Mouse (Mus musculus): ENCODE measurements at regions not wholly inside any gene's neighbourhood (a gene's known extent, or its start where the extent isn't known, plus 50 kb on each side); places are given as distances from the start of the nearest gene placed in this dataset.
A peak's percentile ranks its signal among the peaks of the same experiment; 100 is the strongest.

DNA sequence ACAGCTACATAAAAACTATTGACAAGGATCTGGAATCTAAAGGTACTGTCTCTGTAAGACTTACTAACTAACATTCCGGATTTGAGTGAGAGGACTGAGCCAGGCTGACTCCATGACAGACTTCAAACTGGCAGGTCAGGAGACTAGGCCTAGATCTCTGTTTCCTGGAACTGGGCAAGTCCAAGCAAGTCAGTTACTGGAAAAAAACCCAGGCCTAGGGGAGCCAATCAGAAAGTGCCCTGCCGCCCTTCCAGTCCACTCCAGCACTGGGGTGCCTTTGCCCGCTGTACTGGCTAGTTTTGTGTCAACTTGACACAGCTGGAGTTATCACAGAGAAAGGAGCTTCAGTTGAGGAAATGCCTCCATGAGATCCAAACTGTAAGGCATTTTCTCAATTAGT, 219.6 kb upstream of the 4921530L21Rik start:
- DNase-seq (ENCODE audit: low spot score, missing footprints) (no peak), ATAC-seq (ENCODE audit: low FRiP score) (no peak)
- Histone ChIP-seq H3K4me2 (no peak overlapping the region), H3K4me3 (ENCODE audit: low read depth, low read length) (no peak overlapping the region), H3K9ac (ENCODE audit: low read length) (no peak overlapping the region), H3K27ac (ENCODE audit: low read depth, low read length) (no peak overlapping the region), H3K27me3 (ENCODE audit: control insufficient read depth, insufficient read depth, low read length) (no peaks in the 10 kb centered on the region), H3K36me3 (ENCODE audit: control insufficient read depth, insufficient read depth, low read length) (no peaks in the 10 kb centered on the region), H3K4me1 (ENCODE audit: control insufficient read depth, insufficient read depth, low read length) (no peaks in the 10 kb centered on the region), H3K9me3 (ENCODE audit: control insufficient read depth, low read length) (no peaks in the 10 kb centered on the region)
- WGBS = 92% methylated on average over 3 of the region's 3 CpGs

DNA sequence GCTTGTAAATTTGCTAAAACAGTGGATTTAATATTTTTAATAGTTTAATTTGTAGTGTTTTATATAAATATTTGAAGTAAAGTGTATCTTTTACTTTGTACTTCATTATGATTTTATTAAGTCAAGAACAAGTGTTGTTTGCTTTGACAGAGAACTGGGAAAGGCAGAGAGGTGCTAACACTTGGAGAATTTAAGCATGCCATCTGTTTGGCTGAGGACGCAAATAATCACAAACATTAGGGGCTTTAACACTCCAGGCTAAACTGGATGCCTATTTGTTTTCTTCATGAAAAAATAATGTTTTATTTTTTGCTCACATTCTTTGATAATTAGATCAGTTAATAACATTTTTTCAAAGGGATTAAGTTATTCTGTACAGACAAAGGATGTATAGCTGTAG, 193.6 kb upstream of the 4921530L21Rik start:
- Histone ChIP-seq H3K4me2 (no peak overlapping the region), H3K36me3 (ENCODE audit: control insufficient read depth, insufficient read depth, low read length) (no peaks in the 10 kb centered on the region), H3K9me3 (ENCODE audit: control insufficient read depth, low read length) (no peaks in the 10 kb centered on the region), H3K9ac (ENCODE audit: low read length) (no peak overlapping the region), H3K27ac (ENCODE audit: low read depth, low read length) (no peak overlapping the region), H3K4me3 (ENCODE audit: low read depth, low read length) (no peak overlapping the region), H3K27me3 (ENCODE audit: control insufficient read depth, insufficient read depth, low read length) (no peaks in the 10 kb centered on the region), H3K4me1 (ENCODE audit: control insufficient read depth, insufficient read depth, low read length) (no peaks in the 10 kb centered on the region)
- ATAC-seq (ENCODE audit: low FRiP score) (no peak), DNase-seq (ENCODE audit: low spot score, missing footprints) (no peak)
- WGBS = 87% methylated on average over 1 of the region's 1 CpGs

DNA sequence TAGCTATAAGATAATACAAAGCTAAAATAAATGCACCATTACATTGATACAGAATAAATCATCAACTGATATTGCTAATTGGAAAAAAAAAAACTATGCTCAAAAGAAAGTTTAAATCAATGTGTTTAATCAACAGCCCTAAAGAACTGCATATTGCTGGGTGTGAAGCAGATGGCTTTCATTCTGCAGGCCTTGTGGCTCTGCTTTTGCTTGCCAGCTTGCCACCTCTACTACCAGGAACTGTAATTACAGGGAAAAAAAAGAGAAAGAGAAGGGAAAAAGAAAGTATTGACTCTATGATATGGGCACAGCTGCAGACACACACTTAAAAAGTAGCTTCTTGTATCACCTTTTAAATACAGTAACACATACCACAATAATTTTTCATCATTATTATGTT, 192.4 kb upstream of the 4921530L21Rik start:
- no peak overlapping the region for H3K4me3 ChIP-seq (ENCODE audit: low read depth, low read length)
- no peaks in the 10 kb centered on the region for H3K36me3 ChIP-seq (ENCODE audit: control insufficient read depth, insufficient read depth, low read length)
- DNase-seq (ENCODE audit: low spot score, missing footprints) = no peak
- H3K27ac ChIP-seq (ENCODE audit: low read depth, low read length) = no peak overlapping the region
- no peaks in the 10 kb centered on the region for H3K27me3 ChIP-seq (ENCODE audit: control insufficient read depth, insufficient read depth, low read length)
- no peak for ATAC-seq (ENCODE audit: low FRiP score)
- no peaks in the 10 kb centered on the region for H3K9me3 ChIP-seq (ENCODE audit: control insufficient read depth, low read length)
- no peak overlapping the region for H3K9ac ChIP-seq (ENCODE audit: low read length)
- no peaks in the 10 kb centered on the region for H3K4me1 ChIP-seq (ENCODE audit: control insufficient read depth, insufficient read depth, low read length)
- H3K4me2 ChIP-seq = no peak overlapping the region

DNA sequence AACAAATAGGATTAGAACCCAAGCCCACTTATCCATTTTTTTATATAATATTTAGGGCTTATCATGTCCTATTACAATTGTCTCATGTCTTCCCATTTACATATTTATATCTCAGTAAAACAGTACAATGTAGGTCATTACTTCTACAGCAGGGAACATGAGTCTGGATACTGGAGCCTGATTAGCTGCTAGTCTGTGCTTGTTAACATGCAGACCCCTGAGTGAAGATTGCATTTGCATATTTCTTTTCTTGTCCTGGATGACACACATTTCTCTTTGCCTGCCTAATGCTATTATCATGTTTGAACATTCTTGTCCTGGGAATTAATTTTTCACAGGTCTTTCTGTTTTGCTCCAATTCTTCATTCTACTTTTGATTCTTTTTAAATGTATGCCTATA, 155.0 kb upstream of the 4921530L21Rik start:
- Histone ChIP-seq H3K4me3 (ENCODE audit: low read depth, low read length) (no peak overlapping the region), H3K9me3 (ENCODE audit: control insufficient read depth, low read length) (no peaks in the 10 kb centered on the region), H3K36me3 (ENCODE audit: control insufficient read depth, insufficient read depth, low read length) (no peaks in the 10 kb centered on the region), H3K9ac (ENCODE audit: low read length) (no peak overlapping the region), H3K4me2 (no peak overlapping the region), H3K27ac (ENCODE audit: low read depth, low read length) (no peak overlapping the region), H3K27me3 (ENCODE audit: control insufficient read depth, insufficient read depth, low read length) (no peaks in the 10 kb centered on the region), H3K4me1 (ENCODE audit: control insufficient read depth, insufficient read depth, low read length) (no peaks in the 10 kb centered on the region)
- 0 out of 2 replicates have a peak, but pooled peaks have one; percentile 46 for ATAC-seq (ENCODE audit: low FRiP score)
- DNase-seq (ENCODE audit: low spot score, missing footprints) = no peak

DNA sequence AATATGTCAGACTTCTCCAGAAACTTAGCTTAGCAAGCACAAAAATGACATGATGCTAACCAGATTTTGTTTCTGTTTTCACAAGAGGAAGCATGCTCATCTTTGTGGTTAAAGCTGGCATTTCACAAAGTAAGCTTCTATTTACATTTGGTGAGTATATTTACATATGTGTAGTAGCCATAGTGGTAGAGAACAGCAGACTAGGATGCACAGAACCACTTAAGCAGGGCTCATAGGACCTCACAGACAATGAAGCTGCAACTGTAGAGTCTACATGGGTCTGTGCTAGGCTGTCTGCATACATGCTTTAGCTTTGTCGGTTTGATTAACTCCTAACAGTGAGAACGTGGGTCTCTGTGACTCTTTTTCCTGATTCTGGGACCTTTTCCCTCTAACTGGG, 105.3 kb upstream of the 4921530L21Rik start:
- DNase-seq (ENCODE audit: low spot score, missing footprints) (no peak), ATAC-seq (ENCODE audit: low FRiP score) (0 out of 2 replicates have a peak, but pooled peaks have one; percentile 38)
- Histone ChIP-seq H3K27me3 (ENCODE audit: control insufficient read depth, insufficient read depth, low read length) (no peaks in the 10 kb centered on the region), H3K27ac (ENCODE audit: low read depth, low read length) (no peak overlapping the region), H3K4me1 (ENCODE audit: control insufficient read depth, insufficient read depth, low read length) (no peaks in the 10 kb centered on the region), H3K4me3 (ENCODE audit: low read depth, low read length) (no peak overlapping the region), H3K36me3 (ENCODE audit: control insufficient read depth, insufficient read depth, low read length) (no peaks in the 10 kb centered on the region), H3K9ac (ENCODE audit: low read length) (no peak overlapping the region), H3K9me3 (ENCODE audit: control insufficient read depth, low read length) (no peaks in the 10 kb centered on the region), H3K4me2 (no peak overlapping the region)
- 67% methylated on average over 2 of the region's 2 CpGs for WGBS

DNA sequence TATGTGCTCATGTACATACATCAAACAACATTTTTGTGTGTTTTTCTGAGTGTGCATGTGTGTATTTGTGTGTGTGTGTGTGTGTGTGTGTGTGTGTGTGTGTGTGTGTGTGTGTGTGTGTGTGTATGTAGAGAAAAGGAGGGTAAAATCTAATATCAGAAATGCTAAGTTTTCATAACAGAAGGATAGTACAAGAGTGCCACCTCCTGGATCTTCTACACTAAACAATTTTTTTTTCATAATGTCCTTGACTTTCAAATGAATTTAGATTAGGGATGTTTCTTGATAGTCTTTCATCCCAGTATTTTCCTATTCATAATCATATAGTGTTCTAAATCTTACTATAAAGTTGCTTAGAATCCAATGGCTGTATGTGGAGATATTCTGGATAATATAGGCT, 103.6 kb upstream of the 4921530L21Rik start:
- H3K9me3 ChIP-seq (ENCODE audit: control insufficient read depth, low read length) = no peaks in the 10 kb centered on the region
- DNase-seq (ENCODE audit: low spot score, missing footprints) = no peak
- no peak for ATAC-seq (ENCODE audit: low FRiP score)
- no peak overlapping the region for H3K4me3 ChIP-seq (ENCODE audit: low read depth, low read length)
- H3K27ac ChIP-seq (ENCODE audit: low read depth, low read length) = no peak overlapping the region
- no peak overlapping the region for H3K4me2 ChIP-seq
- no peak overlapping the region for H3K9ac ChIP-seq (ENCODE audit: low read length)
- no peaks in the 10 kb centered on the region for H3K36me3 ChIP-seq (ENCODE audit: control insufficient read depth, insufficient read depth, low read length)
- H3K4me1 ChIP-seq (ENCODE audit: control insufficient read depth, insufficient read depth, low read length) = no peaks in the 10 kb centered on the region
- no peaks in the 10 kb centered on the region for H3K27me3 ChIP-seq (ENCODE audit: control insufficient read depth, insufficient read depth, low read length)

Data from midbrain, embryonic 11.5 days (tissue).